Mouse (Mus musculus) kidney, postnatal 14 days (tissue): ENCODE data around the gene Csrp2.

Experiments
- DNase-seq: peaks from one replicate; pipeline ENCODE4 v3.0.0; 2022; ENCODE audit warnings: mixed read lengths

Gene Csrp2

GRCm38 (mm10) chr10:110919531-110920343, at the start of gene Csrp2:
Csrp2 (plus strand) TSS chr10:110919789.
- DNase-seq, result peak; percentile 96

- no peak for DNase-seq
Observed at GRCm38 (mm10) chr10:110874853-110875252, 44.7 kb upstream of the Csrp2 start.

GRCm38 (mm10) chr10:110876956-110877355, 42.6 kb upstream of the Csrp2 start:
- DNase-seq, result no peak

GRCm38 (mm10) chr10:110877851-110878250, 41.7 kb upstream of the Csrp2 start:
- no peak for DNase-seq

GRCm38 (mm10) chr10:110878641-110879040, 40.9 kb upstream of the Csrp2 start:
- peak; percentile 7 for DNase-seq

GRCm38 (mm10) chr10:110879426-110880066, 40.0 kb upstream of the Csrp2 start:
- DNase-seq, result peak; percentile 21

- no peak for DNase-seq
Observed at GRCm38 (mm10) chr10:110881346-110881745, 38.2 kb upstream of the Csrp2 start.

- no peak for DNase-seq
Observed at GRCm38 (mm10) chr10:110882701-110883100, 36.9 kb upstream of the Csrp2 start.

GRCm38 (mm10) chr10:110890656-110891272, 28.8 kb upstream of the Csrp2 start:
- DNase-seq, result no peak

GRCm38 (mm10) chr10:110899744-110900501, 19.7 kb upstream of the Csrp2 start:
- DNase-seq, result no peak

GRCm38 (mm10) chr10:110903862-110904261, 15.7 kb upstream of the Csrp2 start:
- no peak for DNase-seq

- no peak for DNase-seq
Observed at GRCm38 (mm10) chr10:110916666-110917344, 2.8 kb upstream of the Csrp2 start.

GRCm38 (mm10) chr10:110917521-110917920, 2.1 kb upstream of the Csrp2 start:
- DNase-seq, result no peak

- peak; percentile 50 for DNase-seq
Observed at GRCm38 (mm10) chr10:110918414-110919391, 886 bp upstream of the Csrp2 start.

- DNase-seq, result no peak
Observed at GRCm38 (mm10) chr10:110920368-110920950, 870 bp downstream of the Csrp2 start.

- DNase-seq, result no peak
Observed at GRCm38 (mm10) chr10:110921890-110922289, 2.3 kb downstream of the Csrp2 start.

GRCm38 (mm10) chr10:110922612-110923011, 3.0 kb downstream of the Csrp2 start:
- no peak for DNase-seq

GRCm38 (mm10) chr10:110927491-110927890, 7.9 kb downstream of the Csrp2 start:
- DNase-seq, result peak; percentile 35

GRCm38 (mm10) chr10:110929756-110930155, 10.2 kb downstream of the Csrp2 start:
- DNase-seq, result peak; percentile 53

GRCm38 (mm10) chr10:110931161-110931912, 11.7 kb downstream of the Csrp2 start:
- no peak for DNase-seq
